ENCODE assay signal across 22 mouse cellular contexts in the genomic region with DNA sequence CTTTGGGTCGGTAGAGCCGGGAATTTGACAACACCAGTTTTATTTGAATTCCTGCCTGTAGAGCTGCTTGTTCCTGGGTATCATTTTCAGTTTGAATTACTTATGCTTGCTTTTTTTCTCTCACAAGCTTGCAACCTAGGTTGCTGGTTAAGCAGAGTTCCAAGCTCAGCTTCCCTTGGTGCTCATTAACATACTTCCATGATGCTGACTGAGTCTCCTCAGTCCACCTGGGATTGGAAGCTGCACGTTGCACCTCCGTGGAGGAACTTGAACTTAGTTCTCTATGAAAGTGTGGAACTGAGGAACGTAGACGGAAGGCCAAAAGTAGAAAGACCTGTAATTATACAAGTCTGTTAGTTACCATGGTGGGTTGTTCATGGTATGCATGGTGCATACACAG. TPM values are rescaled to one million over a fixed set of nuclear protein-coding genes. Genes with fewer than 3 reads are reported as not detected.
A peak's percentile ranks its signal among the peaks of the same experiment; 100 is the strongest.
DNase-seq lines count a peak whose midpoint lies in the region; ATAC-seq and TF ChIP-seq lines count a peak whose summit lies in the region.
"Had no signal": no experiment of that assay in that cellular context is flagged by ENCODE, and none has a peak within 500 bp of the region (broad histone marks: within the 10 kb centered on the region; RNA-seq: fewer than 3 reads in every experiment).

No protein-coding gene starts in this region.

- H3K27me3 ChIP-seq in kidney, adult 2 months (replicated peaks; ENCODE audit: control insufficient read depth, insufficient read depth, low read length) = no peaks in the 10 kb centered on the region
- H3K27me3 ChIP-seq in kidney, embryonic 15.5 days = no peaks in the 10 kb centered on the region
- H3K27me3 ChIP-seq in liver, embryonic 13.5 days = no peaks in the 10 kb centered on the region
- H3K27me3 ChIP-seq in liver, postnatal 0 days (ENCODE audit: insufficient read depth, low read length) = no peaks in the 10 kb centered on the region
- H3K27me3 ChIP-seq: embryonic facial prominence, embryonic 15.5 days; forebrain, embryonic 15.5 days had no signal

- H3K4me3 ChIP-seq in kidney, adult 2 months (ENCODE audit: insufficient read depth, low read depth, low read length) = no peak overlapping the region
- H3K4me3 ChIP-seq in kidney, embryonic 15.5 days (replicated peaks) = no peak overlapping the region
- H3K4me3 ChIP-seq in liver, embryonic 13.5 days (replicated peaks) = no peak overlapping the region
- H3K4me3 ChIP-seq in liver, postnatal 0 days (ENCODE audit: low read depth, low read length) = no peak overlapping the region
- H3K4me3 ChIP-seq: embryonic facial prominence, embryonic 15.5 days; forebrain, embryonic 10.5 days; forebrain, embryonic 15.5 days; heart, embryonic 10.5 days had no signal

- no peaks in the 10 kb centered on the region for H3K36me3 ChIP-seq in kidney, adult 2 months (ENCODE audit: control insufficient read depth, insufficient read depth, low read length)
- no peaks in the 10 kb centered on the region for H3K36me3 ChIP-seq in kidney, embryonic 15.5 days
- no peaks in the 10 kb centered on the region for H3K36me3 ChIP-seq in liver, embryonic 13.5 days
- no peaks in the 10 kb centered on the region for H3K36me3 ChIP-seq in liver, postnatal 0 days (replicated peaks; ENCODE audit: insufficient read depth, low read length)
- H3K36me3 ChIP-seq: embryonic facial prominence, embryonic 15.5 days; forebrain, embryonic 15.5 days; heart, embryonic 10.5 days had no signal

- no peak for TF ChIP-seq POLR2A in kidney, adult 2 months (IDR thresholded peaks at IDR 0.05; ENCODE audit: low read depth, low read length)

- no peak overlapping the region for H3K9ac ChIP-seq in kidney, embryonic 15.5 days
- H3K9ac ChIP-seq in liver, embryonic 13.5 days = peak overlapping the region; percentile 7; the same call in 1 of the 2 replicates
- no peak overlapping the region for H3K9ac ChIP-seq in liver, postnatal 0 days (replicated peaks)
- H3K9ac ChIP-seq: embryonic facial prominence, embryonic 15.5 days; forebrain, embryonic 15.5 days had no signal

- peak; percentile 67 for DNase-seq in kidney, adult 2 months
- no peak for DNase-seq in kidney, postnatal 10 days
- peak; percentile 24 to 28 for DNase-seq in kidney, postnatal 36 days
- DNase-seq in liver, embryonic 13.5 days = no peak
- DNase-seq in liver, postnatal 0 days = no peak
- DNase-seq: adrenal gland, adult 8-10 months; adrenal gland, postnatal 36 days; B cell, adult 2 months; cerebellum, adult 2 months; cerebellum, postnatal 10 days; embryo, embryonic 11 days; heart, adult 18-20 months; heart, postnatal 10 days; heart, postnatal 4 days had no signal

- no peak overlapping the region for H3K4me2 ChIP-seq in kidney, embryonic 15.5 days
- peak overlapping the region; percentile 36 for H3K4me2 ChIP-seq in liver, embryonic 13.5 days
- H3K4me2 ChIP-seq in liver, postnatal 0 days (ENCODE audit: low read depth, low read length) = peak overlapping the region; percentile 40
- H3K4me2 ChIP-seq: embryonic facial prominence, embryonic 15.5 days; forebrain, embryonic 15.5 days had no signal

- 44% methylated on average over 6 of the region's 6 CpGs for WGBS in kidney, adult 2 months
- 81% methylated on average over 6 of the region's 6 CpGs for WGBS in kidney, embryonic 15.5 days
- WGBS in liver, embryonic 13.5 days (ENCODE audit: insufficient replicate concordance) = 79% methylated on average over 6 of the region's 6 CpGs
- WGBS in liver, postnatal 0 days (ENCODE audit: insufficient replicate concordance) = 87% methylated on average over 6 of the region's 6 CpGs

- no peak for TF ChIP-seq CTCF in kidney, adult 2 months (conservative IDR thresholded peaks at IDR 0.05; ENCODE audit: insufficient read depth, insufficient read length, low read depth, low read length)
- no peak for TF ChIP-seq CTCF in liver, postnatal 0 days (IDR thresholded peaks at IDR 0.05; ENCODE audit: low read depth)

- H3K4me1 ChIP-seq in kidney, adult 2 months (ENCODE audit: control insufficient read depth, insufficient read depth, low read length) = peaks cover 3% of the 10 kb centered on the region; the same call in 1 of the 2 replicates
- H3K4me1 ChIP-seq in kidney, embryonic 15.5 days = no peaks in the 10 kb centered on the region
- peaks cover 37% of the 10 kb centered on the region for H3K4me1 ChIP-seq in liver, embryonic 13.5 days (replicated peaks)
- peaks cover 9% of the 10 kb centered on the region for H3K4me1 ChIP-seq in liver, postnatal 0 days (ENCODE audit: insufficient read depth)
- H3K4me1 ChIP-seq: embryonic facial prominence, embryonic 15.5 days; heart, embryonic 10.5 days had no signal

- TF ChIP-seq EP300 in liver, postnatal 0 days (IDR thresholded peaks at IDR 0.05; ENCODE audit: low read depth) = no peak

- no peaks in the 10 kb centered on the region for H3K9me3 ChIP-seq in kidney, embryonic 15.5 days (replicated peaks)
- no peaks in the 10 kb centered on the region for H3K9me3 ChIP-seq in liver, embryonic 13.5 days (replicated peaks)
- no peaks in the 10 kb centered on the region for H3K9me3 ChIP-seq in liver, postnatal 0 days (ENCODE audit: low read length)
- H3K9me3 ChIP-seq: embryonic facial prominence, embryonic 15.5 days; forebrain, embryonic 10.5 days; forebrain, embryonic 15.5 days; G1E; heart, embryonic 10.5 days had no signal

- ATAC-seq in kidney, embryonic 15.5 days (replicated peaks; ENCODE audit: low FRiP score) = no peak
- no peak for ATAC-seq in liver, embryonic 13.5 days (ENCODE audit: low read depth)
- no peak for ATAC-seq in liver, postnatal 0 days
- ATAC-seq in megakaryocyte, adult 5-6 weeks (ENCODE audit: poor library complexity, severe bottlenecking) = no peak
- ATAC-seq: CD4-positive, CD25-positive, alpha-beta regulatory T cell, adult 4 months; forebrain, embryonic 15.5 days had no signal

- no peak overlapping the region for H3K27ac ChIP-seq in kidney, adult 2 months (ENCODE audit: insufficient read depth, low read depth, low read length)
- H3K27ac ChIP-seq in kidney, embryonic 15.5 days = no peak overlapping the region
- peak overlapping the region; percentile 58 for H3K27ac ChIP-seq in liver, embryonic 13.5 days
- H3K27ac ChIP-seq in liver, postnatal 0 days (ENCODE audit: low read depth) = no peak overlapping the region
- H3K27ac ChIP-seq: embryonic facial prominence, embryonic 15.5 days; forebrain, embryonic 10.5 days; forebrain, embryonic 15.5 days; heart, embryonic 10.5 days had no signal

RNA-seq across cellular contexts. Expression of gene Ahcyl2, which starts 16.1 kb away (rescaled TPM):
- polyA plus RNA-seq in kidney, adult 2 months (2012; rRNA removed) = 107 and 122 TPM in 2 replicates
- 16.1 and 16.5 TPM in 2 replicates for polyA plus RNA-seq in kidney, embryonic 15.5 days (2015; fragmentation: Nextera tagmentation; extraction: Ambion mirVana)
- 4.1 and 4.3 TPM in 2 replicates for polyA plus RNA-seq in liver, embryonic 13.5 days (2015; fragmentation: Nextera tagmentation; extraction: Ambion mirVana)
- polyA plus RNA-seq in liver, postnatal 0 days (2015; fragmentation: Nextera tagmentation; extraction: Ambion mirVana) = 2.0 TPM in 2 replicates
- total RNA-seq in megakaryocyte, adult 5-6 weeks (2015) = 34.2 and 46.4 TPM in 2 replicates
- total RNA-seq in megakaryocyte, adult 5-6 weeks (2017) = 80.8 and 82.7 TPM in 2 replicates

RNA-seq across cellular contexts. Expression of gene Smo, which starts 48.7 kb away (rescaled TPM):
- 53.4 and 59.5 TPM in 2 replicates for polyA plus RNA-seq in kidney, adult 2 months (2012; rRNA removed)
- polyA plus RNA-seq in kidney, embryonic 15.5 days (2015; fragmentation: Nextera tagmentation; extraction: Ambion mirVana) = 50.7 and 55.0 TPM in 2 replicates
- 3.4 and 4.3 TPM in 2 replicates for polyA plus RNA-seq in liver, embryonic 13.5 days (2015; fragmentation: Nextera tagmentation; extraction: Ambion mirVana)
- 2.2 and 2.5 TPM in 2 replicates for polyA plus RNA-seq in liver, postnatal 0 days (2015; fragmentation: Nextera tagmentation; extraction: Ambion mirVana)
- 2.6 and 4.3 TPM in 2 replicates for total RNA-seq in megakaryocyte, adult 5-6 weeks (2015)
- total RNA-seq in megakaryocyte, adult 5-6 weeks (2017) = 2.3 and 2.5 TPM in 2 replicates

Comparison
In these comparisons a context has a peak if more than half of its experiments do, and no peak if none do; other contexts are left out.
1. DNase-seq: peak in kidney, adult 2 months (single experiment) and kidney, postnatal 36 days (2 of 2); none in kidney, postnatal 10 days (single experiment), liver, embryonic 13.5 days (single experiment) and liver, postnatal 0 days (single experiment).